Mouse (Mus musculus): ENCODE measurements at regions not wholly inside any gene's neighbourhood (a gene's known extent, or its start where the extent isn't known, plus 50 kb on each side); places are given as distances from the start of the nearest gene placed in this dataset.

- Histone ChIP-seq H3K36me3 (ENCODE audit: control insufficient read depth) (no peaks in the 10 kb centered on the region), H3K27me3 (ENCODE audit: control insufficient read depth) (no peaks in the 10 kb centered on the region), H3K4me3 (replicated peaks) (no peak overlapping the region), H3K4me1 (ENCODE audit: control insufficient read depth) (peaks cover 23% of the 10 kb centered on the region), H3K9me3 (ENCODE audit: control insufficient read depth, low read length) (no peaks in the 10 kb centered on the region)
- TF ChIP-seq TAL1 (IDR thresholded peaks at IDR 0.05; ENCODE audit: low read length), result peak; percentile 26; the same call in 1 of the 3 replicates
- TF ChIP-seq GATA1 (IDR thresholded peaks at IDR 0.05; ENCODE audit: low read length), result no peak
These were observed 152.1 kb downstream of the Gadd45g start for GRCm38 (mm10) chr13:51998542-51998941.

GRCm38 (mm10) chr13:52001811-52002210 lies 155.3 kb downstream of the Gadd45g start:
- Histone ChIP-seq H3K9me3 (ENCODE audit: control insufficient read depth, low read length) (no peaks in the 10 kb centered on the region), H3K36me3 (ENCODE audit: control insufficient read depth) (no peaks in the 10 kb centered on the region), H3K4me3 (replicated peaks) (no peak overlapping the region), H3K4me1 (ENCODE audit: control insufficient read depth) (peaks cover 29% of the 10 kb centered on the region), H3K27me3 (ENCODE audit: control insufficient read depth) (no peaks in the 10 kb centered on the region)
- TF ChIP-seq TAL1 (IDR thresholded peaks at IDR 0.05; ENCODE audit: low read length) (no peak), GATA1 (IDR thresholded peaks at IDR 0.05; ENCODE audit: low read length) (no peak)

- TF ChIP-seq GATA1 (IDR thresholded peaks at IDR 0.05; ENCODE audit: low read length) (no peak), TAL1 (IDR thresholded peaks at IDR 0.05; ENCODE audit: low read length) (no peak)
- Histone ChIP-seq H3K9me3 (ENCODE audit: control insufficient read depth, low read length) (no peaks in the 10 kb centered on the region), H3K4me3 (replicated peaks) (no peak overlapping the region), H3K4me1 (ENCODE audit: control insufficient read depth) (peaks cover 24% of the 10 kb centered on the region), H3K27me3 (ENCODE audit: control insufficient read depth) (no peaks in the 10 kb centered on the region), H3K36me3 (ENCODE audit: control insufficient read depth) (no peaks in the 10 kb centered on the region)
These were observed 157.6 kb downstream of the Gadd45g start for GRCm38 (mm10) chr13:52003946-52004539.

GRCm38 (mm10) chr13:52007585-52008395 lies 161.3 kb downstream of the Gadd45g start:
- Histone ChIP-seq H3K4me1 (ENCODE audit: control insufficient read depth) (peaks cover 17% of the 10 kb centered on the region), H3K4me3 (replicated peaks) (no peak overlapping the region)
- no peak for TF ChIP-seq GATA1 (IDR thresholded peaks at IDR 0.05; ENCODE audit: low read length)
- TF ChIP-seq TAL1 (IDR thresholded peaks at IDR 0.05; ENCODE audit: low read length), result no peak

GRCm38 (mm10) chr13:52009231-52009630 lies 162.8 kb downstream of the Gadd45g start:
- H3K4me1 ChIP-seq (ENCODE audit: control insufficient read depth), result peaks cover 6% of the 10 kb centered on the region
- H3K36me3 ChIP-seq (ENCODE audit: control insufficient read depth), result no peaks in the 10 kb centered on the region
- no peaks in the 10 kb centered on the region for H3K27me3 ChIP-seq (ENCODE audit: control insufficient read depth)
- TF ChIP-seq GATA1 (IDR thresholded peaks at IDR 0.05; ENCODE audit: low read length), result no peak
- TF ChIP-seq TAL1 (IDR thresholded peaks at IDR 0.05; ENCODE audit: low read length), result no peak
- H3K9me3 ChIP-seq (ENCODE audit: control insufficient read depth, low read length), result no peaks in the 10 kb centered on the region
- no peak overlapping the region for H3K4me3 ChIP-seq (replicated peaks)

More at GRCm38 (mm10) chr13:52007585-52008395, 161.3 kb downstream of the Gadd45g start:
- H3K27me3 ChIP-seq (ENCODE audit: control insufficient read depth), result no peaks in the 10 kb centered on the region
- H3K9me3 ChIP-seq (ENCODE audit: control insufficient read depth, low read length), result no peaks in the 10 kb centered on the region
- no peaks in the 10 kb centered on the region for H3K36me3 ChIP-seq (ENCODE audit: control insufficient read depth)

GRCm38 (mm10) chr13:52009766-52010165 lies 163.3 kb downstream of the Gadd45g start:
- Histone ChIP-seq H3K9me3 (ENCODE audit: control insufficient read depth, low read length) (no peaks in the 10 kb centered on the region), H3K4me3 (replicated peaks) (no peak overlapping the region), H3K4me1 (ENCODE audit: control insufficient read depth) (peaks cover 6% of the 10 kb centered on the region), H3K36me3 (ENCODE audit: control insufficient read depth) (no peaks in the 10 kb centered on the region), H3K27me3 (ENCODE audit: control insufficient read depth) (no peaks in the 10 kb centered on the region)
- TF ChIP-seq TAL1 (IDR thresholded peaks at IDR 0.05; ENCODE audit: low read length), result no peak
- TF ChIP-seq GATA1 (IDR thresholded peaks at IDR 0.05; ENCODE audit: low read length), result no peak

- H3K4me1 ChIP-seq (ENCODE audit: control insufficient read depth), result peaks cover 6% of the 10 kb centered on the region
- no peaks in the 10 kb centered on the region for H3K36me3 ChIP-seq (ENCODE audit: control insufficient read depth)
- no peak overlapping the region for H3K4me3 ChIP-seq (replicated peaks)
- no peaks in the 10 kb centered on the region for H3K9me3 ChIP-seq (ENCODE audit: control insufficient read depth, low read length)
- TF ChIP-seq GATA1 (IDR thresholded peaks at IDR 0.05; ENCODE audit: low read length) (no peak), TAL1 (IDR thresholded peaks at IDR 0.05; ENCODE audit: low read length) (no peak)
- H3K27me3 ChIP-seq (ENCODE audit: control insufficient read depth), result no peaks in the 10 kb centered on the region
These were observed 164.5 kb downstream of the Gadd45g start for GRCm38 (mm10) chr13:52011001-52011400.

- Histone ChIP-seq H3K27me3 (ENCODE audit: control insufficient read depth) (no peaks in the 10 kb centered on the region; the same call in 1 of the 2 replicates), H3K4me1 (ENCODE audit: control insufficient read depth) (peaks cover under 1% of the 10 kb centered on the region), H3K9me3 (ENCODE audit: control insufficient read depth, low read length) (no peaks in the 10 kb centered on the region), H3K36me3 (ENCODE audit: control insufficient read depth) (no peaks in the 10 kb centered on the region), H3K4me3 (replicated peaks) (no peak overlapping the region)
- TF ChIP-seq GATA1 (IDR thresholded peaks at IDR 0.05; ENCODE audit: low read length), result no peak
- no peak for TF ChIP-seq TAL1 (IDR thresholded peaks at IDR 0.05; ENCODE audit: low read length)
These were observed 166.7 kb downstream of the Gadd45g start for GRCm38 (mm10) chr13:52013182-52013581.

GRCm38 (mm10) chr13:52013757-52014156 lies 167.3 kb downstream of the Gadd45g start:
- H3K36me3 ChIP-seq (ENCODE audit: control insufficient read depth), result no peaks in the 10 kb centered on the region
- no peaks in the 10 kb centered on the region for H3K9me3 ChIP-seq (ENCODE audit: control insufficient read depth, low read length)
- no peak overlapping the region for H3K4me3 ChIP-seq (replicated peaks)
- no peaks in the 10 kb centered on the region; the same call in 1 of the 2 replicates for H3K27me3 ChIP-seq (ENCODE audit: control insufficient read depth)
- TF ChIP-seq TAL1 (IDR thresholded peaks at IDR 0.05; ENCODE audit: low read length), result no peak
- no peak for TF ChIP-seq GATA1 (IDR thresholded peaks at IDR 0.05; ENCODE audit: low read length)
- no peaks in the 10 kb centered on the region for H3K4me1 ChIP-seq (ENCODE audit: control insufficient read depth)

Data from erythroblast, embryonic 14.5 days (primary cell).